Mouse (Mus musculus) spleen, adult 10 weeks (tissue): ENCODE results near the gene Ube2j2. TPM values are rescaled to one million over a fixed set of nuclear protein-coding genes. Genes with fewer than 3 reads are reported as not detected.

Experiments used
- polyA plus RNA-seq: library from polyadenylated mRNA; stranded (reverse); fragments of 350-450 nt; fragmentation: Illumina TruSeq; extraction: RNeasy Lipid Tissue Mini Kit (QIAGEN cat#74804); gene quantifications from one replicate; pipeline ENCODE4 v1.2.3, GENCODE M21; 2015; ENCODE audit warnings: low replicate concordance; ENCODE audit not compliant: insufficient read depth

Gene Ube2j2
- polyA plus RNA-seq, result 75.5 TPM

DNA sequence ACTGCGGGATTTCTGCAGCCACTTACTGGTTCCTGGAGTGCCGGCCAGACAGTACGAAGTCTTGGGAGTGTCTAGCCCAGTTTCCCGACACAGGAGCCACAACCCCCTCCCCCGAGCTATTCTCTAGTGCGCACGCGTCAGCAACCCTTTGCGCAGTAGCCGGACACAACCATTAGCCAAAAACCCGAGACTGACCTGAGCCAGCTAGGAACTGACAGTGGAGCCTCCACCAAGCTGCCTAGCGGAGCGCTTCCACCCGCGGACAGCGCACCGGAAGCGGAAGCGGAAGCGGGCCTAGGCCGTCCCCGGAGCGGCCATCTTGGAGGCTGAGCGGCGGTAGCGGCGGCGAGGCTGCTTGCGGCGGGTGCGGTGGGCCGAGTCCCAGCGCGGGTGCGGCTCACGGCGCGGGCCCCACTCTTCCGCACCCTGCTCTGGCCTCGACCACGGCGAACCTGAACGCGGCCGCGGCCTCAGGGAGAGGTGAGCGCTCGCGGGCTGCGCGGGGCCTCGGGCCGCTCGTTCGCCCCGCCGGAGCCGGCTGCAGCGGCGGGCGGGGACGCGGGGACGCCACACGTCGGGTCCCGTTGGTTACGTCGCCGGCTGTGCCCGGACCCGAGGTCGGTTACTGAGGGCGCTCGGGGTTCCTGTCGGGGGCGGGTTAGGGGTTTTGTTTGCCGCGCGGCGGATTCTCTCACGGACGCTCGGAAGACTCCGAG lies at the start of gene Ube2j2:
Gene Ube2j2, plus strand, starts transcription at position 298 of the 716 bp plus-strand sequence.

GRCm38 (mm10) chr4:155962167-155962971 lies 18.7 kb downstream of the Ube2j2 start, which contains the start of gene C1qtnf12:
Gene C1qtnf12, plus strand, starts transcription at chr4:155962318.

DNA sequence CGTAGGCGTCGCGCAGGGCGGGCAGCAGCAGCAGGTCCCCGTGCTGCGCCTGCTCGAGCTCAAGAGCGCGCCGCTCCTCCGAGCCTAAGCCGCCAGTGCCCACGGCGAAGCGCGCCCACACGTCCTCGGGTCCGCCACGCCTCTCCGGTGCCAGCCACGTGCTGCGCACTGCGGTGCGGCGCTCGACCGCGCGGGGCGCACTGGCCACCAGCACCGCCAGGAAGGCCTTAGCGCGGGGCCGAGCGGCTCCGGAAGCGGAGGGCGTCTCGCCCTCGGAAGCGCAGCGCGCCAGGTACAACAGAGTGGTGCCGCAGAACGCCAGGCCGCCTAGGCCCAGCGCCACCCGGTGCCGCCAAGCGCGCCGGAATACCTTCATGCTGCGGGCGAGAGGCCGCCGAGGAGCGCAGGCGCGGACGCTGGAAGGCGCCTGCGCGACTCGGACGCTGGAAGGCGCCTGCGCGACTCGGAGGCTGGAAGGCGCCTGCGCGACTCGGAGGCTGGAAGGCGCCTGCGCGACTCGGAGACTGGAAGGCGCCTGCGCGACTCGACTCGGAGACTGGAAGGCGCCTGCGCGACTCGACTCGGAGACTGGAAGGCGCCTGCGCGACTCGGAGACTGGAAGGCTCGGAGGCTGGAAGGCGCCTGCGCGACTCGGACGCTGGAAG lies 48.7 kb downstream of the Ube2j2 start, which contains the start of the genes B3galt6 and Sdf4:
Gene B3galt6, minus strand, starts transcription at position 409 of the 665 bp plus-strand sequence.
Gene Sdf4, plus strand, starts transcription at position 632 of the 665 bp plus-strand sequence.

Other genes starting within 250 kb of the Ube2j2 start
- 2.5 TPM for gene Fndc10, start 249.5 kb upstream of the Ube2j2 start, polyA plus RNA-seq
- 94.7 TPM for gene Ssu72, start 239.0 kb upstream of the Ube2j2 start, polyA plus RNA-seq
- 0.23 TPM for gene Tmem240, start 209.0 kb upstream of the Ube2j2 start, polyA plus RNA-seq
- gene Atad3a, start 182.7 kb upstream of the Ube2j2 start, polyA plus RNA-seq, result 36.8 TPM
- 4.0 TPM for gene Vwa1, start 169.1 kb upstream of the Ube2j2 start, polyA plus RNA-seq
- 0.36 TPM for gene Tmem88b, start 158.0 kb upstream of the Ube2j2 start, polyA plus RNA-seq
- gene Ankrd65, start 153.4 kb upstream of the Ube2j2 start, polyA plus RNA-seq, result not detected
- gene Mrpl20, start 141.0 kb upstream of the Ube2j2 start, polyA plus RNA-seq, result 90.9 TPM
- 184 TPM for gene Ccnl2, start 131.3 kb upstream of the Ube2j2 start, polyA plus RNA-seq
- gene Aurkaip1, start 112.6 kb upstream of the Ube2j2 start, polyA plus RNA-seq, result 43.8 TPM
- gene Mxra8, start 104.2 kb upstream of the Ube2j2 start, polyA plus RNA-seq, result 84.4 TPM
- 13.7 TPM for gene Dvl1, start 96.4 kb upstream of the Ube2j2 start, polyA plus RNA-seq
- gene Tas1r3, start 80.5 kb upstream of the Ube2j2 start, polyA plus RNA-seq, result 0.52 TPM
- gene Cptp, start 74.4 kb upstream of the Ube2j2 start, polyA plus RNA-seq, result 5.6 TPM
- 31.0 TPM for gene Ints11, start 74.3 kb upstream of the Ube2j2 start, polyA plus RNA-seq
- 12.9 TPM for gene Pusl1, start 52.0 kb upstream of the Ube2j2 start, polyA plus RNA-seq
- gene Acap3, start 52.0 kb upstream of the Ube2j2 start, polyA plus RNA-seq, result 11.1 TPM
- gene C1qtnf12, start 18.5 kb downstream of the Ube2j2 start, polyA plus RNA-seq, result 14.8 TPM
- 4.0 TPM for gene B3galt6, start 48.8 kb downstream of the Ube2j2 start, polyA plus RNA-seq
- 176 TPM for gene Sdf4, start 49.0 kb downstream of the Ube2j2 start, polyA plus RNA-seq
- 11.0 TPM for gene Tnfrsf4, start 70.0 kb downstream of the Ube2j2 start, polyA plus RNA-seq
- 10.7 TPM for gene Tnfrsf18, start 82.3 kb downstream of the Ube2j2 start, polyA plus RNA-seq
- gene Ttll10, start 115.6 kb downstream of the Ube2j2 start, polyA plus RNA-seq, result not detected
- gene 9430015G10Rik, start 166.2 kb downstream of the Ube2j2 start, polyA plus RNA-seq, result 42.0 TPM
- 0.10 TPM for gene Rnf223, start 186.7 kb downstream of the Ube2j2 start, polyA plus RNA-seq